Mouse (Mus musculus) CH12F3 (cell line): Measurements from ENCODE around the gene Mnd1.

Experiments
- in situ Hi-C: fragments of 300-500 bp; cut with MboI; formaldehyde crosslinking; loops from 2 replicates; pipeline ENCODE4 v1.14.3; 2020; ENCODE audit warnings: low sequenced_read_pairs

Mnd1 gene

DNA sequence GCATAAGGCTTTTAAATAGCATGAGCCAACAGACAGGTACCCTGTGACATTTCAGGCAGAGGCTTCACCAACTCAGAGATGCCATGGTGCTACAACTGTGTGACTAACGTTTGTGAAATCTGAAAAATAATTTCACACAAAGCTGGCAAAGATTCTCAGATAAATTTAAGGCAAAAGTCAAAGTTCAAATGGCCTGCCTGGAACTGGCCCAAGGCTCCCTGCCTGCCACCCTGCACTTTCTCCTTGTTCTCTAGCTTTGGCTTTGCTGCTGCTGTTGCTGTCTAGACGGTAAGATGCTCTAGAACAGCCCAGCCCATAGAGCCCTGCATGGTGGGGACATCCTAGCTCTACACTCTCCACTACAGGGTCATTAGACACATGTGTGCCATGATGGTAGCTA, 49.5 kb downstream of the Mnd1 start:
- in situ Hi-C loops = no loop called here

DNA sequence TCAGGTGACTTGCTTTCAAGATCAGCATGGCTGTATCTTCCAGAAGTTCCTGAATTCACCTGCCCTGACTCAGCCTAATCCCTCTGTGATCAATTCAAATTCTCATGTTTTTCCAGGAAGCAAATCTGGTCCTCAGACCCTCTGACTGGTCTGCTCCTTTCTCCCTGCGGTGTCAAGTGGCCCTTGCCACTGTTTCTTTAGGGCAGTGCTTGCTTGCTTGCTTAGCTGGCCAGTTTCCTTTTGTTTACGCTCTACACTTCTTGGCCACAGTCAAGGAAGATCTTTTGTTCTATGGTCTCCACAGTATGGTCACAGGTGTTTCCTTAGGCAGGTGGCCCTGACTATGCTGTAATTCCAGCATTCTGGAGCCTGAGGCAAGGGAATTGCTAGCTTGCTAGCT, 52.0 kb downstream of the Mnd1 start:
- in situ Hi-C loops = no loop called here

DNA sequence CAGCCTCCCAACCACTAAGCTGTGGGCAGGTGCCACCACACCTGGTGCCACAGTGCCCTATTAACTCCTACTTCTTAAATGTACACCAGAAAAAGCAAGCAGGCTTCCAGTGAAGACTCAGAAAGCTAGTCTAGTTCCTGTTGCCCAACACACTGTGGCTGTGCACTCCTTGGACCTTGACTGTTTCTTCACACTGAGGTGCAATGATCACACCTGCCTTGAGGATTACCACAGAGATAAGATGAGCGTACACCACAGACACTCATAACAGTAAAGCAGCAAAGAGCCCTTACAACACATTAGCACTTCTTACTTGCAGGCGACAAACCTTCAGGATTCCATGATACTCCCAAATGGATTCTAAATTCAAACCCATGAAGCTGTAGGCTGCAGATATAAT, 62.7 kb downstream of the Mnd1 start:
- in situ Hi-C loops = no loop called here

DNA sequence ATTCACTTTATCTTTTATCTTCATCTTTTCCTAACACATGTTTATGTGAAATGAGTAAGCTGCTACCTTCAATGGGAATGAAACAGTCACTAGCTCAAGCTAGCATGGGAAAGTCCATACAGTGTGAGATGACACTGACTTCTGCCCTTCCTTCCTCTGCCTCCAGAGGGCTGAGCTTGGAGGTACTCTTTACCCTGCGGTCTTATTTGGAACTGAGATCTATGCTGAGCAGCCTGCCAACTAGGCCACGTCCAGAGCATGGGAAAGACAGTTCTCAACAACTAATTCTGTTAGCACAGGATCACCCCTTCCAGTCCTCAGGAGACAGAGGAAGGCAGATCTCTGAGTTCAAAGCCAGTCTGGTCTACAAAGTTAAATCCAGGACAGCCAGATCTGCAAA, 64.6 kb downstream of the Mnd1 start:
- in situ Hi-C loops = no loop called here

DNA sequence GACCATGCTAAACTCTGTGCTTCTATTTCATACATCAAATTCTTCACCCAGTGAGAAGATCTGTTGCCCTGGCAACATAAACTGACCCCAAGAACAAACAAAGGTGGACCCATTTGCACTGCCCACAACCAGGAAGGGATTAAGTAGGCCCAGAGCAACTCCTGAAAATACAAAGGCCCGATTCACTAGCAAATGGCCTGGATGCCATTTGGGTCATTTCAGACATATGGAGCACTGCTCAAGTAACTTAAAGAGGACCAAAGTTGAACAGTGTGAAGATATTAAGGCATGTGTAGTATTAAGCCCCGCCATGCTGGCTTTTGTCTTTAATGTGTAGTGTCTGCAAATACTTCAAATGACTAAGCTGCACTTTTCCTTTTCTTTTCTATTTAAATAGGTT, 68.7 kb downstream of the Mnd1 start:
- in situ Hi-C loops = no loop called here

DNA sequence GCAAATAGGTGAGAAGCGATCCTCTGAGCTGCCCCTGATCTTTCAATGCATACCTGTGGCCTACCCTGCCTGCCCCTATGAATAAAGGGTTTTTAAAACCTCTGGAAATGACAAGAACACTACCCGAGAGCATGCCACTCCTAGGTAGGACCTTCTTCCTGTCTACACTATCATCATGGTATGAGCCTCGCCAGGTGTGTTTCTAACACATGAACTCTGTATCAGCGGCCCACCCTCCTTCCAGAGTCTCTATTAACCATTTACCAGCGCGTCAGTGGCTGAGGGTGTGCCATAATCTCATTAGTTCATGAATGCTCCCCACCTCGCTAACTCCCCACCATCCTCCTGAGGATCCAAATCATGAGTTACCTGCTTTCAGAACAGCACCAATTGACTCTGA, 69.2 kb downstream of the Mnd1 start:
- in situ Hi-C loops = no loop called here

DNA sequence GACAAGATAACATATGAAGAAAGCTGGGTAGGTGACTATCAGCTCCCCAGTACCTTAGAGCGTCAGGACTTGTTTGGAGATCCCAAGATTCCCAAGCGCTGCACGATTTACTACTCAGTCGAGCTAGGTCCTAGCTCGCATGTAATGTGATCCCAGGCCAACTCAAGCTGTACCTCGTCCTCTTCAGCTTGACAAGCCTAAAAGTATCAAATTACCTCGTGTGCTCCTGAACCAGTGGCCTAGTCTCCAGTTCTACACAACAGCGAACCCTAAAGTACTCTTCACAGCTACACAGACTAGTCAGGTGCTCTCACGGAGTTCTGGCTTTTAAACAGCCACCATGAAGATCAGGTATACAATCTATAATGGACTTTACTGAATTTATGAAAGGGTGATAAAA, 70.2 kb downstream of the Mnd1 start:
- in situ Hi-C loops = no loop called here

DNA sequence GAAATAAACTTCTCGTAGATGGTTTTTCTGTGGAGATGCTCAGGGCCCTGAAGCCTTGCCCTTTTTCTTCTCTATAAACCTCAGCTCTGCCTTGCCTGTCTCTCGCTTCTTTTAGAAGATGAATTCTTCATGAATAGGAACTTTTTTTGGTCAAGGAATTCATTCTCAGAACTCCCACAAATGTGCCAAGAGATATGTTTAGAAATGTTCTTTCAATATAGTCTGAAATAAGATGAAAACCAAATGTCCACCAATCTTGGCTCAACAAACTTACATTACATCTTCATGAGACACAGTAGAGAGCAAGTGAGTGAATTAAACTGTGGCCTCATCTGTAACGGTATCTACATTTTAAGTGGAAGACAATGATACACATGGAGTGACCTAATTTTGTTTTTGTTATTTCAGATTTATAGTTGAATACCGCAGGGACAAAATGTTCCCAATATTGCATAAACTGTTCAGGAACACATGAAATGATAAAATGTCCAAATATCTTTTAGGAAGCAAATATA, 74.3 kb downstream of the Mnd1 start:
- in situ Hi-C loops = no loop called here

DNA sequence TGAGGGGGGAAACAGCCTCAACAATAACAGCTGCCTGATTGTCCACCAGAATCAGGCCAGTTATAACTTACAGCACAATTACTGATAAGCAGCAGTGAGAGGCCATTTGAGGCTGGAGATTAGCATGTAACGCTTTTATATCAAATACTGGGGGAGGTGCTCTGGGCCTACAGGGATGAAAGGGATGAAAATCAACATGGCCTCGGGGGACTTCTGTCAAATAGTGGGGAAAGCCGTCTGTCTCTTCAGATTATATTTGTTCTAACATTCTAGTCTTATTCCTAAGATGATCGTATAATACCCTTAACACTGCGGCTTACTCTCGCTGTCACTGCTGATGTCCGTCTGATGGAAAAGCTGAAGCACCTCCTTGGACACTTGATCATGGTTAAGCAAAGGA, 75.5 kb downstream of the Mnd1 start:
- in situ Hi-C loops = no loop called here

DNA sequence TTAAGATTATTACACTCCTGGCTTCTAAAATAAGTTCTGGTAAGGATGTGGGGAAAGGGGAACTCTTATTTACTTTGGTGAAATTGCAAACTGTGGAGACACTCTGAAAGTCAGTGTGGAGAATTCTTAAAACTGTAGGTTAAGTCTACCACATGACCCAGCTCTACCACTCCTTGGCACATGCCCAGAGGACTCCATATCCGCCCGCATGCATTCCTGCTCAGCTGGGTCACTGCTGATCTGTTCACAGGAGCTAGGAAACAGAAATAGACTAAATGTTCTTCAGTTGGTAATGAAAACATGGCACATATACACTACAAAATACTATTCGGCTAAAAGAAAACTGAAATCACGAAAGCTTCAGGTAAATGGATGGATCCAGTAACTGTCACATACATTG, 78.1 kb downstream of the Mnd1 start:
- in situ Hi-C loops = no loop called here

DNA sequence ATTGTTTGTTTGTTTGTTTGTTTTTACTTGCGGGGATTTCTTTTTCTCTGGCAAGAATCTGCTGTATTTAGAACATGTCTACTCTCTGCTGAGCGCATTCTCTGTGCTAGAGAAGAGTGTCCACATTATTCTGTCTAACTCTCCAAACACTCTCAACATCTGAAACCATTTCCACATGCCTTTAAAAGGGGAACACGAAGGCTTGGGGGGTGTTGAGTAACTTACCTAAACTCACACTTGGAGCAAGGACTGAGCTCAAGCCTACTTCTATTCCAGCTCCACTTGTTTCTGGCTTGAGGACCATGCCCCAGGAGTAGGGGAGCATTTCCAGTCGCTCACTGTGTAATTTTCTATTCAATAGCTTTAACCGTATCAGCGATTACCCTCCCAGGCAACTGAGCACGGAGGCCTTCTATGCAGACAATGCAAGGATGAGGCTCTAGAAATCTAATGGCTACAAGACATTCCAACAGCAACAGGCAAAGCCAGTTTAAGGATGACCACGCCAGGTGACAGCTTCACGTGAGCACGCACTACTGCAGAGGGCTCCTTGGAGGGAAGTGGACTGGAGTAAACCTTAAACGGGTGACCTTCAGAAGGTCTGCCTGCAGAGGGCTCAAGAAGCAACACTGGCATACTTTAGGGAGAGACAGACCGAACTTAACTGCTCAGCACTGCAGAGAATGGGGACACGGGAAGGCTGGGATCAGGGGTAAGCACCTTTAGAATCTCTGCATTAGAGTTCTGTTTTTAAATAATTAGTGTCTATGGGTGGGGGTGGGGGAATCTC, 78.8 kb downstream of the Mnd1 start:
- in situ Hi-C loops = no loop called here

DNA sequence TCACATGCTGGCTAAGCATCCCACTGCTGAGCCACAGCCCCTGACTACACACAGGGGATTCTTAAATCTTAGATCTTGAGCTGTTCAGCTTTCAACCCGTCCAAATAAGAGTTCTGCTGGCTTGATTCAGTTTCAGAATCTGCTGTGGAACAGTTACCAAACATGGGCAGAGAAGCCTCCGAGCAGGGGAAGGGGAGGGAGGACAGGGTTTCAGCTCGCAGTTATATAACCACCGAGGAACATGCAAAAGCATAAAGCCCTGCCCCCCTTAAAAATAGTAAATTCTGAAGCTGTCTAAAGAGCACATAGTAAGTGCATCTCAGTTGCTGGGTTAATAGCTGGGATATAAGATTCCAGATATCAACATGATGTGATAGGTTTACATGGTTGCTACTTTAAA, 80.1 kb downstream of the Mnd1 start:
- in situ Hi-C loops = no loop called here

DNA sequence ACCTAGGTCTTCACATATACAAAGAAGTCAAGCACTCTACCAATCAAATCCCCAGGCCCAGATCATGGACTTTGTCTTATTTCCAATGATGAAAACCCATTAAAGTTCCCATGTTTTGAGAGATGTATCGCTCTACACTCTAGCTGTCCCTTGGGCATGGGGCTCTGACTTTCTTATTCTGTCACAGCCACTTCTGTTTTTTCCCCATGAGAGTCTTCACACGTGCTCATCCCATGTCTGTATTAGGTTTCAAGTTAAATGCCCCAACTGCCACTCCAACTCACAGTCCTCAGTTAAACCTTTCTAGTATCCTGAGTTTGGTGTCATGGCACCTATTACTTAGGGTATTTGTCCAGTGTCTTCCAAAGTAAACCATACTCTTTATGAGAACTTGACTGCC, 80.8 kb downstream of the Mnd1 start:
- in situ Hi-C loops = no loop called here

DNA sequence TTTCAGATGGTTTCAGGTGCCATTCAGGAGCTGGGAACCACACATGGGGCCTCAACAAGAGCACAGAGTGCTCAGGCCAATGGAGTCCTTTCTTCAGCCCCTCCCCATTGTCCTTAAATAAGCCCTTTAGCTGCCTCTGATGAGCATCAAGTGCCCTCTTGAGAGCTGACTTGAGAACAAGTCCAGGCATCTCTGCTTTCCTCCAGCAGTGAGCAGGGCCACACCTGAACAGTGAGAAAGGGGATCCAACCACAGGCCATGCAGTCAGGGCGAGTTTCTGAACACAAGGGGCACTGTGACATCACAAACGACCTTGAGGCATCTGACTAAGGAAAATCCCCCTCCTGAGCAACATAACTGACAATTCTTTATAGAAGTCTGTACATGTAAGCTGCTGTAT, 83.9 kb downstream of the Mnd1 start:
- in situ Hi-C loops = no loop called here

DNA sequence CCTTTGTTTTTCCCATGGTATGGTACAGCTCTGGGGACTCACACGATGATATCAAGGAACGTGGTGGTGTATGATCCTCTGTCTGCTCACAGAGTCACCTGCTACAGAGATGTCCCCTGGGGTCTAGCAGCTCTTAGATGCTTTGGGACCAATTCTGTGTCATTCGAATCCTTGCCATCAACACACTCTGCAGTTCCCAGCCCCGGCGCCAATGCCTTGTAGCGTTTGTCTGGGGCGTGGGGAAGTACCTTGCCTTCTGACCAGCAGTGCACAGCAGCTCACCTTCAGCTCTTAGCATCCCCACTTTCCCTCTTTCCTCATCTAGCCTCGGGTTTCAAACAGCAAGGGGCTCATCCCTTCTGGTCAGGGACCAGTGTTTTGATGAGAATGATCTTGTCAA, 84.8 kb downstream of the Mnd1 start:
- in situ Hi-C loops = no loop called here

DNA sequence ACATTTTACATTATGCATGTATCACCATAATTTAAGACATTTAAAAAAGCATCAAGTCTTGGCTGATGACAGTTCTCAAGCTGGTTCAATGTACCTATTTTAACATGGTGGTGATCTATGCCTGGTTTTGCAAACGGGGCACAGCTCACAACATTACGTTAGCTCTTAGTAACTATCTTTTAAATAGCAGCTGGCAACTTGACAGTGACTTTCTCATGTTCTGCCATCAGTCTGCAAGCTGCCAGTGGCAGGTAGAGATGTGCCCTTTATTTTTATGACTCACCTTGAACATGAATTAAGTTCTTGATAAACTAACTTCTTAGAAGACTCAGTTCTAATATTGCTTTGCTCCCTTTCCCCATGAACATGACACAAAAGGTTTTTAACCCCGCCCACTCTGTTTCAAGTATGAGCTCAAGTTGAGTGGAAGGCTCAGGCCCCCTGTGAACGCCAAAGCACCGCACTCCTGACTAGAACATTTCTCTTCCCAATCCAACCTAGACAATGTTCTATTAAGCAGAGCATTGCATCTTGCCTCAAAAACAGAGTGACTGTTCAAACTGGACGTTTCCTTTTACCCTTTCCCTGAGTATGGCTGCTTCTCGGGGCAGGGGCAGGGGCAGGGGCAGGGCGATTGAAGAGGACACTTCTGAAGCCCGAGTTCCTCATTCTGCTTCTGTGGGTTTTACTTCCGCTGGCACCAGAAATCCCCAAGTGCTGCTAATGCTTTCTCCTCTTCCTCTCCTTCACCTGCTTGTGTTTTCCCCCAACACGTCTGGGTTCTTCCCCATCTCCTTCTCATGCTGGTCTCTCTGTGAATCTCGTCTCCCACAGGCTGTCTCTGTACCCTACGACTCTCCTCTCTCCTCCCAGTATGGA, 86.5 kb downstream of the Mnd1 start:
- in situ Hi-C loops = no loop called here

DNA sequence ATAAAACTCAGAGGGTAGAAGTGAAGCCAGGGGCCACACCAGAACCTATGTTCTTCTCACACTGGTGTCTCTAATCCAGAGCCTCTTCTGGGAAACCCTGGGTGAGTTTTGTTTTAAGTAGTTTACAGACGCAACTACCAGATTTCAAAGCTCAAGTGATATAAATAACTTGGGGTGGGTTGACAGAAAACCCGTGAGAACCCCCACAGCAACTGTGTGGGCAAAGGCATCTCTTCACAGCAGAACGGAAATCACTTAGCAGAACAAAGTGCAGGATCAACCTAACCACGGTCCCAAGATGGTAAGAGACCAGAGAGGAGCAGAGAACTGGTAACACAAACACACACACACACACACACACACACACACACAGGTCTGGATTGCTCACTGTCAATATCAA, 89.8 kb downstream of the Mnd1 start:
- in situ Hi-C loops = no loop called here

DNA sequence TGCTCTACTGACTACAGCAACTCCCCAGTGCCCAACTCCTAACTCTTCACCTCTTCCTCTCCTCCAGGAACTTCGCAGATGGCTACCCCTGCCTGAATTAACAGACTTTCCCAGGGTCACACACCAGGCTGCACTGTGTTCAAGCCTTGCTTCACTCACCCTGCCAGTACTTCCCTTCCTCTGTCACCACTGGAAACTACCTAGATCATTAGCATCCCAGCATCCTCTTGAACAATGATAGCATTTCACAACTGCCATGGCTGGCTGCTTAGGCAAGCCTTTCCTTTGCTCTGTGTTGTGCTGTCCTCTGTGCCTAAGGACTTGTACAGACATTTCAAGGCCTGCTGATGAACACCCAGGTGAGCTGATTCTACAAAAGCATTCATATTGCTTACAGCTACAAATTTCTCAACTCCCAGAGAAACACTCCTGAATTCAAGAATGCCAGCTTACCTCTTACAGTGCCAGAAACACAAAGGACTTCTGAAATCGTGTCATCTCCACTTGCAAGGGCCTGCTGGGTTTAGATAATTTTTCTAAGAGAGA, 92.1 kb downstream of the Mnd1 start:
- in situ Hi-C loops = no loop called here

DNA sequence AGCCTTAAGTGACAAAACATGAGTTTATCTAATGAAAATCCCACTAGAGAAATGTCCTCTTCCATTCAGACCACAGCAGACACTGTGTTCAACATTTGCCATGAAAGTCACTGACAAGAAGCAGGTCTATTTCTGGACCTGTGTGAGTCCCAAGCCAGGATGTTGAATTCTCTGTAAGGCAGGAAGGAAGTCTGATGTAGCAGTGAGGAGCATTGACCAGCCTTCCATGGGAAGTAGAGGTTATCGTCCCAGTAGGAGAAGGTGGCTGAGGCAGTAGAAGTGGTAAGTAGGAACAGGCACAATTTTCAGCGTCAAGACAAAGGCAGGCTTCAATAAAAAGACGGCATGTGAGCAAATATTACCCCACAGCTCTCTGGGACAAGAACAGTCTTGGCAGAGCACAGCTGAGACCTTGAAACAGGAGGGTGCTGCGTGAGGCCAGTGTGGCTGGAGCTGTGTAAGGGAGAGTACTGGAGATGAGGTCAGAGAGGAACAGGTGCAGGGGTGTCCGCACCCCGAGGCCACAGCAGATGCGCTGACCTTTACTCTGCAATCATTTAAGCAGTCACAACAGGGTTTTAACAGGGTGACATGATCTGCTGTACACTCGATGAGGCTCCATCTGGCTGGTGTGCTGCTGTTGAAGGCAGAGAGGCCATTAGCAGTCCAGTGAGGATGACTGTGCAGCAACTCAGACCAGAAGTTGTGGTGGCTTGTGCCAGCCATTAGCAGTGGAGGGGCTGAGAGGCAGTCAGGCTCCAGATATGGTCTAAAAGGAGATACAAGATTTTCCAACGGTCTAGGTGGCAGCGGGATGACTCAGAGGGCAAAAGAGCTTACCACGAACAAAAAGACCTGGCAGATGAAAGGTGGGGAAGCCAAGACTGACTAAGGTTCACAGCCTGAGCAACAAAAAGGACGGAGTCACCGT, 93.8 kb downstream of the Mnd1 start:
- in situ Hi-C loops = no loop called here

DNA sequence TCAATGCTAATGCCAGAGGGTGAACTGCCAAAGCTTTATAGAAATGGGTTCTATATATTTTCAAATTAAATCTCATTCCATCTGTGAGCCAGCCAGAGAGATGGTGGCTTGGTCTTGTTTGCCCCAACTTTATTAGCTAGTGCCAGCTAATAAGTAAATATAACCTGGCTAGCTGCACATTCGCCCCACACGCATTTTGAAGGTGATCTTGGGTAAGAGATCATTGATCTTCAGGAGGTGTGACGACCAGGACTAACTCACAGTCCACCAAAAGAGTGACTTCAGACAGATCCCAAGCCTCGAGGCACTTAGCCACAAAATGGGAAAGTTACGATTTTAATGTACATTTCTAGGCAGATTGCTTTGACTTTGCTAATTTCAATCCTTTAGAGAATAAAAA, 94.6 kb downstream of the Mnd1 start:
- in situ Hi-C loops = no loop called here

DNA sequence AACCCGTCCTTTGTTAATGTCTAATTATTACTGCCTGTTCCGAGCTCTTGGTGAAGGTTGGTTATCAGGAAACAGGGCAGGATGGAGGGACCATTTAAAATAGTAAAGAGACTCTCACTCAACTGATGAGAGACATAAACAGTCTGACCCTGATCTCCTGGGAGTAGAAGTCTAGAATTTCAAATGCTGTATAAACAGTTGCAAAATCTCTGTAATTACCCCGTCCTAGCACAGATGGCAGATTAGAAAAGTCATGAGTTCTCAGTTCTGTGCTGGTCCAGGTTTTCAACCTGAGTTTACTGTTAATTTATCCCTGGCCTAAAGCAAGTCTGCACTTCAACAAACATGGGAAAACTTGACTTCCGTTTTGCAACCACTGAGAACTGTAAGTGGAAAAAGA, 95.5 kb downstream of the Mnd1 start:
- in situ Hi-C loops = no loop called here
